Mouse (Mus musculus): ENCODE results near the gene Spag5. TPM values are rescaled to one million over a fixed set of nuclear protein-coding genes. Genes with fewer than 3 reads are reported as not detected.

The Spag5 gene
- polyA plus RNA-seq, 1 experiment = 68.8 TPM

DNA sequence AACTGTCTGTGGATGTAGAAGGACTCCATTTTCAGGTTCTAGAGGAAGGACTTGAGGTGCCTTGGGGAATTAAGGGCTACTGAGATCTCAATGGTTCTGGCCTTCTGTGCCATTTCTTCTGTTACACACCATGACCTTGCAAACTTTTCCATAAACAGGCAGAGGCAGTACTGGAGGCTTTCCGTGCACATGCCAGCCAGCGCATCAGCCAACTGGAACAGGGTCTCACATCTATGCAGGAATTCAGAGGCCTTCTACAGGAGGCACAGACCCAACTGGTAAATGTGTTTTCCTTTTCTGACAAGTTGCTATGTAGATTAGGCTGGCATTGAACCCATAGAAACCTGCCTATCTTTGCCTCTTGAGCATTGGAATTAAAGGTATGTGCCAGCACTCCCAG is 12.3 kb downstream of the Spag5 start:
- TF ChIP-seq POLR2A (IDR thresholded peaks at IDR 0.05; ENCODE audit: insufficient read depth, low read length) = no peak
- no peak for TF ChIP-seq CTCF (IDR thresholded peaks at IDR 0.05; ENCODE audit: low read depth, low read length)
- no peak for TF ChIP-seq EP300 (IDR thresholded peaks at IDR 0.05; ENCODE audit: insufficient read depth, low read depth, low read length)
- H3K9ac ChIP-seq (ENCODE audit: low read depth, poor library complexity, severe bottlenecking) = no peak overlapping the region
- peaks cover 65% of the 10 kb centered on the region for H3K36me3 ChIP-seq (ENCODE audit: control insufficient read depth, insufficient read depth, low read length, poor library complexity, severe bottlenecking)
- H3K27me3 ChIP-seq (ENCODE audit: control insufficient read depth, insufficient read depth, low read length, poor library complexity, severe bottlenecking) = no peaks in the 10 kb centered on the region
- H3K4me3 ChIP-seq (ENCODE audit: low read depth, low read length) = no peak overlapping the region
- no peak overlapping the region for H3K27ac ChIP-seq (ENCODE audit: insufficient read depth, low read length)
- H3K9me3 ChIP-seq (replicated peaks; ENCODE audit: control insufficient read depth, insufficient read depth, low read length, poor library complexity, severe bottlenecking) = no peaks in the 10 kb centered on the region
- no peaks in the 10 kb centered on the region for H3K4me1 ChIP-seq (ENCODE audit: control insufficient read depth, insufficient read depth, low read length)

DNA sequence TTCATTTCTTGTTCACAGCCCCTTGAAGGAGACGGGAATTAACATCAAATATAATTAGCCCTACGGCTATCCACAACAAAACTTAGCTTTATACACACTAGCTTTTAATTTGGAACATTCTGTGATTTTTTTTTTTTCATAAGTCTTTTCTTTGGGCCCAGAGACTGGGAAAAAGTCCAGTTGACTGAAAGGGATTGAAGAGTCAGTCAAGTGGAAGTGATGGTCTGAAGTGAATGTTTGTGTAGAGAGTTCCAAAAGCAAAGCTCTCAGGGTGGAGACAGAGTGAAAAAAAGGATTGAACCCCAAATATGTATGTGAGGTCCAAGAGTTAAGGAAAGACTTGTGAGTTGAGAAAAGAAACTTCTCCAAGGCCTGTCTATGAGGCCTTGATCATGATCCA is 17.1 kb downstream of the Spag5 start:
- no peaks in the 10 kb centered on the region for H3K4me1 ChIP-seq (ENCODE audit: control insufficient read depth, insufficient read depth, low read length)
- H3K27ac ChIP-seq (ENCODE audit: insufficient read depth, low read length) = no peak overlapping the region
- no peak for TF ChIP-seq CTCF (IDR thresholded peaks at IDR 0.05; ENCODE audit: low read depth, low read length)
- no peak for TF ChIP-seq EP300 (IDR thresholded peaks at IDR 0.05; ENCODE audit: insufficient read depth, low read depth, low read length)
- no peak for TF ChIP-seq POLR2A (IDR thresholded peaks at IDR 0.05; ENCODE audit: insufficient read depth, low read length)
- peaks cover 74% of the 10 kb centered on the region for H3K36me3 ChIP-seq (ENCODE audit: control insufficient read depth, insufficient read depth, low read length, poor library complexity, severe bottlenecking)
- no peaks in the 10 kb centered on the region for H3K9me3 ChIP-seq (replicated peaks; ENCODE audit: control insufficient read depth, insufficient read depth, low read length, poor library complexity, severe bottlenecking)
- no peaks in the 10 kb centered on the region for H3K27me3 ChIP-seq (ENCODE audit: control insufficient read depth, insufficient read depth, low read length, poor library complexity, severe bottlenecking)
- H3K4me3 ChIP-seq (ENCODE audit: low read depth, low read length) = no peak overlapping the region
- no peak overlapping the region for H3K9ac ChIP-seq (ENCODE audit: low read depth, poor library complexity, severe bottlenecking)

DNA sequence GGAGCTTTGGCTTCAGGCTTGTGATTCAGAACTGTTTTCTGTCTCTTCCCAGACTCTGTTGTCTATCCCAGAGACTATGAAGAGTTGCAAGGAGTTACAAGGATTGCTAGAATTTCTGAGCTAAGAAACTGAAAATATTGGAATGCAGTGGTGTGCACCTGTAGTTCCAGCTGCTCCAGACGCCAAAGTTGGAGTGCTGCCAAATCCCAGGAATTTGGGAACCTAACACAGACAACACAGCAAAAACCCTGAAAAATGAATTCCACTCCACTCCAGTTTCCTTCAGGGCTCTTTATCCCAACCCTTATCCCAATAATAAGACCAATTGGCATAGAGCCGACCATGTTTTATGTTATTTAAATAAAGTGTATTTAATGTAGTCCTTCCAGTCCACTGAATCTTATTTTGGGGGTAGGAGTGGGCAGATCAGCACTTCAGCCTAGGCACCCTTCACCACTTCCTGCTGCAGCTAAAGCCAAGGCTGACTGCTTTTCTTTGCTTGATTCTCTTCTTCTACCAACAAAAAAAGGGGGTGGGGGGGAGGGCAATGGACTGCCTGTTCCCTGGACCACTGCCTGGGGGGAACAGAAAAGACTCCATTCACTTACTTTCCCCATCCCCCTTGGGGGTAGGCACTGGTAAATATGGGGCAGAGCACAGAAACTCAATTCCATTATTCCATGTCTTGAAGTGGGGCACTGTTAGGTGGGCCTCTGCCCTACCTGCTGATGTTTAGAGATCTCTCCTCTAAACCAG is 20.9 kb downstream of the Spag5 start:
- no peaks in the 10 kb centered on the region for H3K27me3 ChIP-seq (ENCODE audit: control insufficient read depth, insufficient read depth, low read length, poor library complexity, severe bottlenecking)
- H3K9ac ChIP-seq (ENCODE audit: low read depth, poor library complexity, severe bottlenecking) = no peak overlapping the region
- TF ChIP-seq POLR2A (IDR thresholded peaks at IDR 0.05; ENCODE audit: insufficient read depth, low read length) (no peak), CTCF (IDR thresholded peaks at IDR 0.05; ENCODE audit: low read depth, low read length) (no peak), EP300 (IDR thresholded peaks at IDR 0.05; ENCODE audit: insufficient read depth, low read depth, low read length) (no peak)
- H3K9me3 ChIP-seq (replicated peaks; ENCODE audit: control insufficient read depth, insufficient read depth, low read length, poor library complexity, severe bottlenecking) = no peaks in the 10 kb centered on the region
- peak overlapping the region; percentile 14; the same call in 1 of the 2 replicates for H3K27ac ChIP-seq (ENCODE audit: insufficient read depth, low read length)
- no peaks in the 10 kb centered on the region for H3K4me1 ChIP-seq (ENCODE audit: control insufficient read depth, insufficient read depth, low read length)
- H3K36me3 ChIP-seq (ENCODE audit: control insufficient read depth, insufficient read depth, low read length, poor library complexity, severe bottlenecking) = peaks cover 43% of the 10 kb centered on the region
- no peak overlapping the region for H3K4me3 ChIP-seq (ENCODE audit: low read depth, low read length)

DNA sequence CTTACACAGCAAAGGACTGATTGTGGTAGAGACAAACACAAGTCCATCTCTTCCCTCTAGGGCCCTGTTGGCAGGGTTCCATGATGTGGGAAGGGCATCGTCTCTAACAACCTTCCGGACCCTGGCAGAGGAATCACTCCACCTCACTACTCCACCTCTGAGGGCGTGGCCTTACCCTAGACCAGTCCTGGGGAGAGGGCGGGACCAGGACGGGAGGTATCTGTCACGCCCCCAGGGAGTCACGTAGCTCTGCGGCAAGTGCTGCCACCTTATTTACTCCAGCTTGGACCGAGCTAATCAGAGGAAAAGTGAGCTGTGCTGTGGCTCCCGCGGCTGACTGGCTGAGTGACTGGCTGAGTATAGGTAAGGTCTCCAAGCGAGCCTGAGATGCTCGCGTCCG is 21.5 kb downstream of the Spag5 start, which contains the start of gene Aldoc:
Gene Aldoc (plus strand): TSS at position 109 of the 400 bp plus-strand sequence.
- Histone ChIP-seq H3K4me1 (ENCODE audit: control insufficient read depth, insufficient read depth, low read length) (no peaks in the 10 kb centered on the region), H3K9ac (ENCODE audit: low read depth, poor library complexity, severe bottlenecking) (peak within 1 kb of the TSS; percentile 16; the same call in 1 of the 2 replicates), H3K27me3 (ENCODE audit: control insufficient read depth, insufficient read depth, low read length, poor library complexity, severe bottlenecking) (no peaks in the 10 kb centered on the region), H3K27ac (ENCODE audit: insufficient read depth, low read length) (peak within 1 kb of the TSS; percentile 14; the same call in 1 of the 2 replicates), H3K36me3 (ENCODE audit: control insufficient read depth, insufficient read depth, low read length, poor library complexity, severe bottlenecking) (peaks cover 39% of the 10 kb centered on the region), H3K9me3 (replicated peaks; ENCODE audit: control insufficient read depth, insufficient read depth, low read length, poor library complexity, severe bottlenecking) (no peaks in the 10 kb centered on the region), H3K4me3 (ENCODE audit: low read depth, low read length) (peak within 1 kb of the TSS; percentile 64)
- TF ChIP-seq CTCF (IDR thresholded peaks at IDR 0.05; ENCODE audit: low read depth, low read length) = no peak
- peak; percentile 71 for TF ChIP-seq POLR2A (IDR thresholded peaks at IDR 0.05; ENCODE audit: insufficient read depth, low read length)
- TF ChIP-seq EP300 (IDR thresholded peaks at IDR 0.05; ENCODE audit: insufficient read depth, low read depth, low read length) = peak; percentile 40; the same call in 1 of the 2 replicates

DNA sequence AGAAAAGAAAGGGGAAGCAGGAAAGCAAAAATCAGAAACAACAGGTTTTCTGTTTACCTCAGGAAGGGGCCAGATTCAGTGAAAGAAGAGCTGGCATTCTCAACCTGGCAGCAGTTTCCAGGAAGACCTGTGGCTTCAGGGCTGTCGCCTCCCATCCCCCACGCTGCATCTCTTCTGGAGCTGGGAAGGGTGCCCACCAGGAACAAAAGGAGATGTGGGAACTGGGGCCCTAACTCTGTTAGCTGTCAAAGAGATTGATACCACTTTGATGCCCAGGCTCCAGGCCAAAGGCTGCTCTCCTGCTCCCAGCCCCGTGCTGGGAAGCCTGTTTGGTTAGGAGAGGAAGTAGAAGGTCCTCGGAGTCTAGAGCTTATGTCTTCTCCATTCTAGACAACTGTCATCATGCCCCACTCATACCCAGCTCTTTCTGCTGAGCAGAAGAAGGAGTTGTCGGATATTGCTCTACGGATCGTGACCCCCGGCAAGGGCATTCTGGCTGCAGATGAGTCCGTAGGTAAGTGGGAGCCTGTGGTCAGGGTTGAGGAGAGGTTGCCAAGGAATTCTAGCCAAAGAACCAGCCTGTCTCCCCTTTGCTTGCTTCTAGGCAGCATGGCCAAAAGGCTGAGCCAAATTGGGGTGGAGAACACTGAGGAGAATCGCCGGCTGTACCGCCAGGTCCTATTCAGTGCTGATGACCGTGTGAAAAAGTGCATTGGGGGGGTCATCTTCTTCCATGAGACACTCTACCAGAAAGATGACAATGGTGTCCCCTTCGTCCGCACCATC is 22.9 kb downstream of the Spag5 start:
- Histone ChIP-seq H3K9ac (ENCODE audit: low read depth, poor library complexity, severe bottlenecking) (no peak overlapping the region), H3K27ac (ENCODE audit: insufficient read depth, low read length) (no peak overlapping the region), H3K4me3 (ENCODE audit: low read depth, low read length) (no peak overlapping the region), H3K27me3 (ENCODE audit: control insufficient read depth, insufficient read depth, low read length, poor library complexity, severe bottlenecking) (no peaks in the 10 kb centered on the region), H3K9me3 (replicated peaks; ENCODE audit: control insufficient read depth, insufficient read depth, low read length, poor library complexity, severe bottlenecking) (no peaks in the 10 kb centered on the region), H3K4me1 (ENCODE audit: control insufficient read depth, insufficient read depth, low read length) (no peaks in the 10 kb centered on the region), H3K36me3 (ENCODE audit: control insufficient read depth, insufficient read depth, low read length, poor library complexity, severe bottlenecking) (peaks cover 27% of the 10 kb centered on the region)
- TF ChIP-seq POLR2A (IDR thresholded peaks at IDR 0.05; ENCODE audit: insufficient read depth, low read length) = no peak
- no peak for TF ChIP-seq CTCF (IDR thresholded peaks at IDR 0.05; ENCODE audit: low read depth, low read length)
- TF ChIP-seq EP300 (IDR thresholded peaks at IDR 0.05; ENCODE audit: insufficient read depth, low read depth, low read length) = no peak

All from ES-Bruce4 (cell line).